Mouse (Mus musculus) neural tube, embryonic 10.5 days (tissue): ENCODE measurements around the gene Rasal2.

Experiments used
- DNase-seq: peaks from one replicate; pipeline ENCODE4 v3.0.0-alpha.2; 2017; ENCODE audit warnings: low spot score; ENCODE audit errors: extremely low spot score

Gene Rasal2

DNA sequence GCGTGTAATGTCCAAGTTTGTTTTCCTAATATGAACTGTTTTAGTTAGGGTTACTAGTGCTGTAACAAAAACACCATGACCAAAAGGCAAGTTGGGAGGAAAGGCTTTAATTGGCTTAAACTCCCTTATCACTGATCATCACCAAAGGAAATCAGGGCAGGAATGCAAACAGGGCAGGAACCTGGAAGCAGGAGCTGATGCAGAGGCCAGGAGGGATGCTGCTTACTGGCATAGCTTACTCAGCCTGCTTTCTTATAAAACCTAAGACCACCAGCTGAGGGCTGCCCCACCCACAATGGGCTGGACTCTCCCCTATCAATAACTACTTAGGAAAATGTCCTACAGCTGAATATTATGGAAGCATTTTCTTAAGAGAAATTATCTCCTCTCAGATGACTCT, 65.7 kb downstream of the Rasal2 start:
- DNase-seq: no peak

- no peak for DNase-seq
Observed at GRCm38 (mm10) chr1:157343519-157343918, 68.9 kb downstream of the Rasal2 start.

GRCm38 (mm10) chr1:157334834-157335233, 77.6 kb downstream of the Rasal2 start:
- no peak for DNase-seq

- no peak for DNase-seq
Observed at GRCm38 (mm10) chr1:157328068-157328467, 84.3 kb downstream of the Rasal2 start.

GRCm38 (mm10) chr1:157323091-157323490, 89.3 kb downstream of the Rasal2 start:
- DNase-seq: no peak

GRCm38 (mm10) chr1:157318896-157319295, 93.5 kb downstream of the Rasal2 start:
- no peak for DNase-seq

- DNase-seq: no peak
Observed at GRCm38 (mm10) chr1:157301266-157301665, 111.1 kb downstream of the Rasal2 start.

DNA sequence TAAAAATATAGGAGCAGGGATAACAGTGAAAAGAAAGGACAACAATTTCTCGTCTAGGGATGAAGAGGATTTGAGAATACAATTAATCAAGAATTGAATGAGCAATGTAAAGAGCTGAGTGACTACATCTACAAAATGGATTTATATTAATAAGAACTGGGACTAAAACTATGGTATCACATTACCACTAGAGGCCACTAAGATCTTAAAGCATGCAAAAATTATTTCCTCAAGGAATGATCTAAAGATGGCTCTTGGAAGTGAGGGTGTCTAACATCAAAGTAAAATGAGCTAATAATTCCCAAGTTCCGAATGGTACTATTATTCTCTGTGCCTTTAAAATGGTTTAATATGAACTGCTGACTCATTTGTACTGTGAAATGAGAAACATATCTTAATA, 112.8 kb downstream of the Rasal2 start:
- DNase-seq: no peak

DNA sequence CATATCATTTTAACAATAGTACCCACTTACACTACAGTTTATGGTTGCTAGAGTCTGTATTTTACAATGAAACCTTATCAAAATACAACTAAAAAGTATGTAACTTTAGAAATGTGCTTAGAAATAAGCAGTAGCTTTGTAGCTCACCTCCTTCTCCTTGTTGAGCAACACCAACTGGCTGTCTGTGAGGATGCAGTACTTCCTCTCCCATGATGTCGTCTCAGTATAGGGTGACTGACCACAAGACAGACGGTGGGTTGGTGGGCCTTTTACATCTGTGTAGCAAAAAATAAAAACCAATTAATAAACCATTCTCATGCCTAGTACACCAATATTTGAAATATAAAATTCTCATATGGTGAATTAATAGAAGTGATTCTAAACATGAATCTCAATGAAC, 113.4 kb downstream of the Rasal2 start:
- no peak for DNase-seq

DNA sequence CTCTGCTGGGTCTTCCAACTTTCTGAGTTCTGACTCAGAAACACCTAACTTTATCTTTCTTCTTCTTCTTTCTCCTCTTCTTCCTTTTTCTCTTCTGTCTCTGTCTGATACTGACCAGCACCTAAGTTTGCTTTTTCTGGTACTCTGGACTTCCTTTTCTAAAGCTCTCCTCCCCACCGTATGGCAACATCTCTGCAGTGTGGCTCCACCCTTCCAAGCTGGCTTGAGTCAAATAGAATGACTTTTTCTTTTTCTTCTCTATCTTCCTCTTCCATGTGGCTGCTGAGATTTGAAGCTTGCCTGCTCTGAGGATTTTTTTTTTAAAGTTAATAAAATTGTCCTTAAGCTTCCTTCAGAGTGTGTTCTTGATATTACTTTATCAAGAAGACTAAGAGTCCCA, 115.3 kb downstream of the Rasal2 start:
- DNase-seq: no peak

DNA sequence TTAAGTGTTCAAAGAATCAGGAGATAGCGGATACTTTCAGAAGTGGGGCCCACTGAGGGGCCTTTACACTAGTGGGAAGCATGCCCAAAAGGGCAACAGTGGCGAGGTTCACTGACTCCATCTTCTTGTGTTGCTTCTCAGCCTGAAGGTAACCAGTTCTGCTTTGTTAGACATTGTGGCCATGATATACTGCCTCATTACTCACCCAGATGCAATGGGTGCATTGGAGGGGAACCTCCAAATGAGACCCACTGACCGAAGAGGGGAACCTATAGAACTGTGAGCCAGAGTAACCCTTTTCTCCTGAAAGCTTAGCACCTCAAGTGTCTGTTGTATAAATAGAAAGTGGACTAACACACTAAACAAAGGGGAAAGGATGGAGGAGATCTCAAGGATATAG, 116.5 kb downstream of the Rasal2 start:
- DNase-seq: no peak

- no peak for DNase-seq
Observed at GRCm38 (mm10) chr1:157290173-157290572, 122.2 kb downstream of the Rasal2 start.

DNA sequence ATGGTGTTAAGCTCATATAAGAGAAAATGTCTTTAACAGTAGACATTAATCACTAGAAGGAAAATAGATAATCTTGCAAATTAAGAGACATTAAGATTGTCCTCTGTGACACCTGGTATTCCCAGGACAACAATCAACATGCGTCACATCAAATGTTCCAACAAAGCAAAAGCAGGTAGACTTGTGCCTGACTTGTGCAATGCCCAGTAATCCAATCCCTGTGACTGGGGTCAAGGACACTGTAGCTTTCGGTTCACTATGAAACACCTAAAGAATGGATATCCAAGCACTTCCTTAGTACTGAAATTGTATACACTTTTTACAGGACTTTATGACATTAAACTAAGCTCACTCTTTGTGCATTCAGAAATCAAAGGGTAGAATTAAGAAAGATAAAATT, 123.1 kb downstream of the Rasal2 start:
- DNase-seq: no peak

DNA sequence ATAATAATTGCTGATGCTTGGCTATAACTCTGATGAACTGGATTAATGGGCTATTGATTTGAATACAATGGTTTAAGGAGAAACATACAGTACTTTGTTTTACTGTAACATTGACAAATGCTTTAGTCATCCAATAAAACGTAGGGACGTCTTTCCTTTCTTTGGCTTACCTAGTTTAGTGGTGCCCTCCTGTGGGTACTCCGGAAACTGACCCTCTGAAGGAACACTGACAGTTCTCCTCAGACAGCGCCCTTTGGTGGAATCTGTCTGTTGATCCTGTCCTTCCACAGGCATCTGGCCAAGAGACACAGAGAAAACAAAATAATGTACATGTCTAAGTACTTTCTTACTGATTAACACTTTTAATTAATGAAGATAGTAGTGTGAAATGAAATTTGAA, 125.8 kb downstream of the Rasal2 start:
- DNase-seq: peak; percentile 26

- DNase-seq: no peak
Observed at GRCm38 (mm10) chr1:157285366-157285765, 127.0 kb downstream of the Rasal2 start.

DNA sequence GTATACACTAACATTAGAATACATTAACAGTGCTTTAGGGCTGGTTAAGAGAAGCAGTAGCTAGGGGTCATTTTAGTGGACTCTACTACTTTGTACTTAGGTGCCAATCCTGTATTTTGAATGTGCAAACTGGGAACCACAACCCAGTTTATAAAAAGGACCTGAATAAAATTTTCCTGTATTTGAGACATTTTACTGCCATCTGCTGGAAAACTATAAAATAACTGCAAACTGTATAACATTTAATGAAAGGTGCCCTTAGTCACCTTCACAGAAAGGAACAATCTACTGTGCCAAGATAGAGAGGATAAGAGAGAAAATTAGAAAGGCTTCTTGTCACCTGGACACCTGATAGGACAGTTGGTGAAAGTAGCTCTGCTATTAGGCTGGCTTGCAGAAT, 131.6 kb downstream of the Rasal2 start:
- no peak for DNase-seq

GRCm38 (mm10) chr1:157275672-157276307, 136.6 kb downstream of the Rasal2 start:
- no peak for DNase-seq

GRCm38 (mm10) chr1:157267894-157268293, 144.5 kb downstream of the Rasal2 start:
- DNase-seq: no peak

DNA sequence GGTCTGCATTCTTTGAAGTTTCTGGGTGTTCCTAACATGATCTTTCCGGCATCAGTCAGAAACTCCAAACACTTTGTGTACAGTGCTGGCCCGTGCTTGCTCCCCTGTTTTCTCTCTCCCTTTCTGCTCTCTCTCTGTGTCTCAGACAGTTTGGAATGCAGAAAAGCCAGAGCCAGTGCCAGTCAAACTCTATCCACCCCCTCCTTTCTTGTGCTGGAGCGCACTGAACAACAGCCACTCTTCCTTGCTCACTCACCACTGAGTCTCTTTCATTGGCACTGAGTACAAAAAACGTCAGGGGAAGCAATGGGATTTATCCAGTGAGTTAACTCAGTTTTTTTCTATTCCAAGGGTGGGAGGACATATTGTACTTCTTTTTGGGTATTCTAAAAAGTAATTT, 155.8 kb downstream of the Rasal2 start:
- DNase-seq: no peak

DNA sequence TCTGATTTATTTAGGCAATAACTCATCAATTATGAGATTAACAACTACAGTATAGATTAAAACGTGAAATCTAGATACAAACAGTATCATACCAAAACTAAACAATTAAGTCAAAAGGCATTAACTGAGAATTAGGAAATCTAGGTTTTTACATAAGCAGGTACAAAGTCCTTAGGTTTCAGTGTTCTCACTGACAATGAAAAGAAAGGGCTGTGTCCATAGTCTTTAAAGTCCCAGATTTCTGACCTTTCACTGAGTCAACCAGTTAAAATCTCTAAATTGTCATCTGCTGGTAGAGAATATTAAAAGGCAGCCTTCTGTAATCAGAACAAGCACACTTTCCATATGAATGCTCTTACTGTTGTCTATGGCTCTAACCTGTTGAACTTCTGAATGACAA, 156.6 kb downstream of the Rasal2 start:
- no peak for DNase-seq

DNA sequence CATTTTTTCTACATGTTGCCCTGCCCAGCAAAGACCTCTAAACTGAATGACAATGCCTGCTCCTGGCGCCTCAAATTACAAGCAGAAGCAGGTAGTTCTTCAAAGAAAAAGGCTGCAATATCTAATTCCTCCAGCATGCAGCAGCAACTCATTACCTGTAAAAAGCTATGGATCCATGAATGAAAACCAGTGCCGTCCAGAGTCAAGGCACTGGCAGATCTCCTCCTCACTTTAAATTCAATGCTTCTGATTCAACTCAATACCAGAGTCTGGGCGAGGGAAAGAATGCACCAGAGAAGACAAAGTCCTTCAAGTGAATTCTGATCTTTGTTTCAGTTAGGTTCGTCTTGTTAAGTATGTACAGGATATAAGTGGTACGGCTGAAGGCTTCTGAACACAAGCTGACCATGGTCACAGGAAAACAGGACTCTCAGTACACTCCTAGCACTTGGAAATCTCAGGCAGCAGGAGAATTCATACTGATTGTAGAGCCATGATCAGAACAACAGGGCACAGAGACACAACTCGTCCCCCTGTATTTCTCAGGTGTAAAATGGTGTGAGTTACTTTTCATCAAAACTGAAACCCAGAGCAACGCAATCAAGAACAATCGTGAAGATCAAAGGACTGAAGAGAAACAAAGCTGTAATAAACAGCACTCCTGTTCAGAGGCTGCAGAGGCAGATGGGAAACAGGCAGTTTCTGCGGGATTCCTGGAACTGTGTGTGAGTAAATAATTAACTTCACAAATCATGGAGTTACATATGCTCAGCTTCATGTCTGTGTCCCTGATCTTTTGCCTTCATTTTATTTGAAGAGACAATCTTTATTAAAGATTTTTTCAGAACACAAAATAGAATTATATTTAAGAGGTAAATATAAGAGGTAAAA, 158.6 kb downstream of the Rasal2 start:
- DNase-seq: no peak

- DNase-seq: no peak
Observed at GRCm38 (mm10) chr1:157248112-157248511, 164.3 kb downstream of the Rasal2 start.

DNA sequence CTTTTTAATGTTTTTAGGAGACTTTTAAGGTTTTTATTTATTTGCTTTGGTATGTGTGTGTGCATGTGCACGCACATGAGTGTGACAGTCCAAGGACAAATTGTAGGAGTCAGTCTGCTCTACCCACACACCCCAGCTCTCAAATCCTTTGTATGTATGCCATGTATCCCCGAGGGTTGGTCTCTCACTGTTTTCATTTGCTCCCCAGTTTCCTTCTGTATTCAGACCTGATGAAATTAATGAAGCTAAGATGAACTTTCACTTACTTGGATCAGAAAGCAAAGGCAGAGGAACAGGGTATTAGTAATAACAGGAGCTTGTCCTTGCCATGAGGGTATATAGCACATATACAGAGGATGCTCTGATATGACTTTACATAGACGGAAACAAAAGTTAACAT, 165.1 kb downstream of the Rasal2 start:
- DNase-seq: no peak
